Mouse (Mus musculus) bone marrow, adult 2 months (tissue): ENCODE results near the gene 7420426K07Rik.

Experiments
- CTCF ChIP-seq: fragments of 200-500 bp; IDR thresholded peaks from 2 replicates; pipeline ENCODE4 v1.5.1; 2011; ENCODE audit warnings: low read length, control low read depth; ENCODE audit not compliant: control insufficient read depth, insufficient read depth
- POLR2A ChIP-seq: fragments of 200-500 bp; IDR thresholded peaks from 2 replicates; pipeline ENCODE4 v1.6.1; 2011; ENCODE audit warnings: low read depth, mild to moderate bottlenecking, control low read depth, low read length, borderline replicate concordance; ENCODE audit not compliant: control insufficient read depth

GRCm38 (mm10) chr9:98920629-98921523, 18.0 kb downstream of the 7420426K07Rik start:
- TF ChIP-seq CTCF (no peak), POLR2A (no peak)
